Mouse (Mus musculus): Measurements from ENCODE around the gene March4. TPM values are rescaled to one million over a fixed set of nuclear protein-coding genes. Genes with fewer than 3 reads are reported as not detected.

March4 gene
- polyA plus RNA-seq, 2 experiments, result 0.05 TPM; not detected in 1

DNA sequence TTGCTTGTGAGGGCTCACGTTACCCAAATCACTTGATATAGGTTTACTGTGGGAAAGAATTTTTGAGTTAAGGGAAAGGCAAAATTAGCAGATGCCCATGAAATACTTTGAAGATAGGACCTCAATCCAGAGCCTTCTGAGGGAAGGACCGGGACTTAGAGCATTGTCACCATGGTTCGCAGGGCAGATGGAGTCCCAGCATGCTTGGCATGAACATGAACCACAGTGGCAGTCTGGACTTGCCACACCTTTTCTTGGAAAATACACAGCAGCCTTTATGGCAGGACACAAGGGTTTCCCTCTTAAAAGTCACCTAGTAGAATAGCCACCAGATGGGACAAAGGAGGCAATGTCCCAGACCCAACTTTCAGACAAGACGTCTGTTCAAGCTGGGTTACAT lies 114.6 kb downstream of the March4 start:
- H3K9me3 ChIP-seq (ENCODE audit: control insufficient read depth, low read length), result no peaks in the 10 kb centered on the region
- 82% methylated on average over 4 of the region's 4 CpGs for WGBS
- no peaks in the 10 kb centered on the region for H3K4me1 ChIP-seq (ENCODE audit: control insufficient read depth, insufficient read depth, low read length)
- DNase-seq (ENCODE audit: low spot score) (no peak), ATAC-seq (ENCODE audit: low FRiP score, low read depth) (no peak)
- no peak overlapping the region for H3K27ac ChIP-seq (replicated peaks; ENCODE audit: low read depth, low read length)
- TF ChIP-seq POLR2A (IDR thresholded peaks at IDR 0.05; ENCODE audit: borderline replicate concordance, extremely low read depth, insufficient read depth, insufficient read length), result no peak
- H3K36me3 ChIP-seq (ENCODE audit: control insufficient read depth, insufficient read depth, low read length), result no peaks in the 10 kb centered on the region
- no peak overlapping the region for H3K9ac ChIP-seq (ENCODE audit: low read depth, low read length, severe bottlenecking)
- no peak overlapping the region for H3K4me2 ChIP-seq (replicated peaks; ENCODE audit: low read depth, low read length, severe bottlenecking)
- no peak overlapping the region for H3K4me3 ChIP-seq (replicated peaks; ENCODE audit: low read length)
- H3K27me3 ChIP-seq (ENCODE audit: control insufficient read depth, insufficient read depth, low read length), result no peaks in the 10 kb centered on the region

GRCm38 (mm10) chr1:72420220-72420619 lies 116.5 kb downstream of the March4 start:
- Histone ChIP-seq H3K4me2 (replicated peaks; ENCODE audit: low read depth, low read length, severe bottlenecking) (no peak overlapping the region), H3K4me1 (ENCODE audit: control insufficient read depth, insufficient read depth, low read length) (no peaks in the 10 kb centered on the region), H3K36me3 (ENCODE audit: control insufficient read depth, insufficient read depth, low read length) (no peaks in the 10 kb centered on the region), H3K9me3 (ENCODE audit: control insufficient read depth, low read length) (no peaks in the 10 kb centered on the region), H3K4me3 (replicated peaks; ENCODE audit: low read length) (no peak overlapping the region), H3K27me3 (ENCODE audit: control insufficient read depth, insufficient read depth, low read length) (no peaks in the 10 kb centered on the region), H3K27ac (replicated peaks; ENCODE audit: low read depth, low read length) (no peak overlapping the region), H3K9ac (ENCODE audit: low read depth, low read length, severe bottlenecking) (no peak overlapping the region)
- no peak for ATAC-seq (ENCODE audit: low FRiP score, low read depth)
- no peak for TF ChIP-seq POLR2A (IDR thresholded peaks at IDR 0.05; ENCODE audit: borderline replicate concordance, extremely low read depth, insufficient read depth, insufficient read length)
- no peak for DNase-seq (ENCODE audit: low spot score)
- WGBS, result 85% methylated on average over 2 of the region's 2 CpGs

GRCm38 (mm10) chr1:72418744-72419655 lies 117.7 kb downstream of the March4 start:
- Histone ChIP-seq H3K4me1 (ENCODE audit: control insufficient read depth, insufficient read depth, low read length) (no peaks in the 10 kb centered on the region), H3K9ac (ENCODE audit: low read depth, low read length, severe bottlenecking) (no peak overlapping the region), H3K4me2 (replicated peaks; ENCODE audit: low read depth, low read length, severe bottlenecking) (no peak overlapping the region), H3K36me3 (ENCODE audit: control insufficient read depth, insufficient read depth, low read length) (no peaks in the 10 kb centered on the region), H3K4me3 (replicated peaks; ENCODE audit: low read length) (no peak overlapping the region), H3K27me3 (ENCODE audit: control insufficient read depth, insufficient read depth, low read length) (no peaks in the 10 kb centered on the region), H3K27ac (replicated peaks; ENCODE audit: low read depth, low read length) (no peak overlapping the region), H3K9me3 (ENCODE audit: control insufficient read depth, low read length) (no peaks in the 10 kb centered on the region)
- WGBS, result 67% methylated on average over 8 of the region's 8 CpGs
- no peak for DNase-seq (ENCODE audit: low spot score)
- no peak for ATAC-seq (ENCODE audit: low FRiP score, low read depth)
- no peak for TF ChIP-seq POLR2A (IDR thresholded peaks at IDR 0.05; ENCODE audit: borderline replicate concordance, extremely low read depth, insufficient read depth, insufficient read length)

DNA sequence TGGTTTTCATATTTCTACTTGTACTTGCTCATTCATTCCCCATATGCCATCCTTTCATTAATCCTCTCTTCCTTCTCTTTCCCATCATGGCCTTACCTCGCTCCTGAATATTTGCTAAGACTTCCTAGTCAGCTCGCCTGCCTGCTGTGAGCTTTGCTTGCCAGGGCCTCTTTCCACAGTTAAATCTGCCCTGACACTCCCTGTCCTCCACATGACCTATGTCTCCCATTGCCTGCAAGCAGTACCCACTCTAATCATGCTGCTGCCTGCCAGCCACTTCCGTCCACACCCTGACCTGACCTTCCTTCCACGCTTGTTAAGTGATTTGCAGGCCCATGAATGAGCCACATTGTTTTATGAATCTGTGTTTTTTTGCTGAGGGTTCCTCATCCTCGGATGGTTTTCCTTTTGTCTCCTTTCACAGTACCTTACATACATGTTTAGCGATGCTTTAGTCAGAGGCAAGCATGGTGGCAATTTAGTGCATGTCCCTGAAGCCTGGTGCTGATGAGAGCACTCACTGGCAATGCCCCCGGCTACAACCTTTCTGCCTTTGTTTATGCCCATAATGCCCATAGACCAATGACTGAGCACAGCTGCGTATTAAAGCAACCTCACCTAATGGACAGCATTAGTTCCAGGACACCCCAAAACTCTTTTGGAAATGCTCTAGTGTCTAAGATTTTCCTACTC lies 122.0 kb downstream of the March4 start:
- Histone ChIP-seq H3K4me3 (replicated peaks; ENCODE audit: low read length) (no peak overlapping the region), H3K4me1 (ENCODE audit: control insufficient read depth, insufficient read depth, low read length) (no peaks in the 10 kb centered on the region), H3K36me3 (ENCODE audit: control insufficient read depth, insufficient read depth, low read length) (no peaks in the 10 kb centered on the region), H3K27me3 (ENCODE audit: control insufficient read depth, insufficient read depth, low read length) (no peaks in the 10 kb centered on the region), H3K9me3 (ENCODE audit: control insufficient read depth, low read length) (no peaks in the 10 kb centered on the region), H3K4me2 (replicated peaks; ENCODE audit: low read depth, low read length, severe bottlenecking) (no peak overlapping the region), H3K9ac (ENCODE audit: low read depth, low read length, severe bottlenecking) (no peak overlapping the region), H3K27ac (replicated peaks; ENCODE audit: low read depth, low read length) (no peak overlapping the region)
- ATAC-seq (ENCODE audit: low FRiP score, low read depth) (no peak), DNase-seq (ENCODE audit: low spot score) (no peak)
- WGBS, result 68% methylated on average over 8 of the region's 8 CpGs
- TF ChIP-seq POLR2A (IDR thresholded peaks at IDR 0.05; ENCODE audit: borderline replicate concordance, extremely low read depth, insufficient read depth, insufficient read length), result no peak

- ATAC-seq (ENCODE audit: low FRiP score, low read depth) (no peak), DNase-seq (ENCODE audit: low spot score) (no peak)
- WGBS, result 73% methylated on average over 8 of the region's 8 CpGs
Observed at GRCm38 (mm10) chr1:72414133-72414532, 122.6 kb downstream of the March4 start.

More at GRCm38 (mm10) chr1:72414133-72414532, 122.6 kb downstream of the March4 start:
- no peaks in the 10 kb centered on the region for H3K4me1 ChIP-seq (ENCODE audit: control insufficient read depth, insufficient read depth, low read length)
- H3K4me3 ChIP-seq (replicated peaks; ENCODE audit: low read length), result no peak overlapping the region
- H3K36me3 ChIP-seq (ENCODE audit: control insufficient read depth, insufficient read depth, low read length), result no peaks in the 10 kb centered on the region
- no peak for TF ChIP-seq POLR2A (IDR thresholded peaks at IDR 0.05; ENCODE audit: borderline replicate concordance, extremely low read depth, insufficient read depth, insufficient read length)
- no peak overlapping the region for H3K9ac ChIP-seq (ENCODE audit: low read depth, low read length, severe bottlenecking)
- H3K9me3 ChIP-seq (ENCODE audit: control insufficient read depth, low read length), result no peaks in the 10 kb centered on the region
- H3K4me2 ChIP-seq (replicated peaks; ENCODE audit: low read depth, low read length, severe bottlenecking), result no peak overlapping the region
- no peak overlapping the region for H3K27ac ChIP-seq (replicated peaks; ENCODE audit: low read depth, low read length)
- H3K27me3 ChIP-seq (ENCODE audit: control insufficient read depth, insufficient read depth, low read length), result no peaks in the 10 kb centered on the region

Measured in limb, embryonic 14.5 days (tissue).